Mouse (Mus musculus): ENCODE measurements around the gene Prkar2a. TPM values are rescaled to one million over a fixed set of nuclear protein-coding genes. Genes with fewer than 3 reads are reported as not detected.

Gene Prkar2a
- polyA plus RNA-seq, 1 experiment from 2014 or later: 51.9 TPM

DNA sequence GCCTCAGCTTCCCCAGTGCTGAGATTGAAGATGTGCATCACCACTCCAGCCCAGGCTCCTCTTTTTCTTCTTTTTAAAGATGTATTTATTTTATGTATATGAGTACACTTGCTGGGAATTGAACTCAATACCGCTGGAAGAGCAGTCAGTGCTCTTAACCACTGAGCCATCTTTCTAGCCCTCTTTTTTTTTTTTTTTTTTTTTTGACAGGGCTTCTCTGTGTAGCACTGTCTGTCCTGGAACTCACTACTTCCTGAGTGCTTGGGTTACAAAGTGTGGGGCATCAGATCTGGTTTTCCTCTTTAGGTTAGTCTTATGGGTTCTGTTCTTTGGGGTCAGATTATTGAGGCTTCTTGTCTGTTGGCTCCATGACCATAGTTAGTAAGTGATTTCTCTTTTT is 5.4 kb downstream of the Prkar2a start:
- Histone ChIP-seq H3K4me3 (replicated peaks) (no peak overlapping the region), H3K27ac (no peak overlapping the region), H3K4me1 (replicated peaks) (peaks cover 13% of the 10 kb centered on the region), H3K4me2 (replicated peaks) (peak overlapping the region; percentile 94), H3K9me3 (no peaks in the 10 kb centered on the region), H3K27me3 (replicated peaks) (no peaks in the 10 kb centered on the region), H3K36me3 (peaks cover 4% of the 10 kb centered on the region; the same call in 1 of the 2 replicates), H3K9ac (no peak overlapping the region)
- 94% methylated on average over 1 of the region's 1 CpGs for WGBS
- no peak for ATAC-seq

- H3K36me3 ChIP-seq: peaks cover 4% of the 10 kb centered on the region; the same call in 1 of the 2 replicates
- H3K27ac ChIP-seq: no peak overlapping the region
- H3K9ac ChIP-seq: no peak overlapping the region
- no peaks in the 10 kb centered on the region for H3K27me3 ChIP-seq (replicated peaks)
- no peak overlapping the region for H3K4me3 ChIP-seq (replicated peaks)
- H3K4me1 ChIP-seq (replicated peaks): peaks cover 15% of the 10 kb centered on the region
- ATAC-seq: no peak
- no peaks in the 10 kb centered on the region for H3K9me3 ChIP-seq
- H3K4me2 ChIP-seq (replicated peaks): no peak overlapping the region
These were observed 13.4 kb downstream of the Prkar2a start for GRCm38 (mm10) chr9:108702476-108702875.

DNA sequence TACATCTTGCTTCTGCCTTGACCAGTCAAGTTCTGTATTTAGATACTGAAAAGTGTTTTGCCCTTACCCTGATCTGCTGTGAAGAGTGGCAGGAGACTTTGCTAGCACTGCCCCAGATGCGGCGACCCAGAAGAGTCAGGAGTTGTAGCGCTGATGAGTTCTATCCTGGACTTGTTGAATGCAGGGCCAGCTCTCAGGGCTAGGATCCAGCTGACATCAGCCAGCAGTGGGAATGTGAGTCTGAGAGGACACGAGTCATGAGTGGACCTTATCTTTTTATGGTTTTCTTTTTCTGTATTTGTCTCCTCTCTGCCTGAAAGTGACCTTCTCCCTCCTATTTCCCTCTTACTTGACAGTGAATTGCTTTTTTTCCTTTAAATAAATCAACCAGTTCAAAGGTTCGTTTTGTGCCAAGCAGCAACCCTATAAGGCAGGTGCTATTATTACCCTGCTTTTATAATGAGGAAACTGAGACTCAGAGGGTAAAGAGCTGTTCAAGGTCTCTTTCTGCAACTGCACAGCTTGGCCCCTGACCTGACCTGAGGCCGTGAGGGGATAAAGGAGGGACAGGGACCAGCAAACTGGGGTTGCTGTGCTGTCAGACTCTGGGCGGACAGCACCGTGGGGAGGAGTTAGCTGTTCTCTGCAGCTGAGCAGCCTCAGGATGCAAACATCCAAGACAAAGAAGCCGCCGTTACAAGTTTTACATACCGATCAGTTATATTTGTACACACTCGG is 14.4 kb downstream of the Prkar2a start:
- peak overlapping the region; percentile 36 for H3K4me2 ChIP-seq (replicated peaks)
- no peak overlapping the region for H3K9ac ChIP-seq
- H3K36me3 ChIP-seq: no peaks in the 10 kb centered on the region
- H3K9me3 ChIP-seq: no peaks in the 10 kb centered on the region
- ATAC-seq: peak; percentile 93
- peak overlapping the region; percentile 76 for H3K27ac ChIP-seq
- peaks cover 15% of the 10 kb centered on the region for H3K4me1 ChIP-seq (replicated peaks)
- no peak overlapping the region for H3K4me3 ChIP-seq (replicated peaks)
- H3K27me3 ChIP-seq (replicated peaks): no peaks in the 10 kb centered on the region
- 31% methylated on average over 12 of the region's 12 CpGs for WGBS

DNA sequence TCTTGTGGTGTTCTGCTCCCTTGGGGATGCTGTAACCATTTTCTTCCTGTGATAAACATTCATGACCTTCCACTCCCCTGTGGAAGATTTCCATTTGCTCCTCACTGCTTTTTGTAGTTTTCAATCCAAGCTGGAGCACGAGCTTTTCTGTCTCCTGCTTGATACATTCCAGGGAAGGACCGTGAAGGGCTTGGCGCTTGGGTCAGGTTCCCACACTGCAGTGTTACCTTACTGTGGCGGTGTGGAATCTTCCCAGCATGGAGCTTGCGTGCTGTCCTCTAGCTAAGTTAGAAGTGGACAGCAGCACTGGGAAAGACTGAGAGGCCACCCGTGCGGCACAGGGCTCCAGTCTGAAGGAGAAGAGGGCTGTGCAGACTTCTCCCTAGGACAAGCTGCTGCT is 15.5 kb downstream of the Prkar2a start:
- Histone ChIP-seq H3K4me1 (replicated peaks) (peaks cover 15% of the 10 kb centered on the region), H3K4me3 (replicated peaks) (no peak overlapping the region), H3K4me2 (replicated peaks) (no peak overlapping the region), H3K27me3 (replicated peaks) (no peaks in the 10 kb centered on the region), H3K9ac (no peak overlapping the region), H3K36me3 (no peaks in the 10 kb centered on the region), H3K27ac (peak overlapping the region; percentile 18; the same call in 1 of the 2 replicates), H3K9me3 (no peaks in the 10 kb centered on the region)
- WGBS: 53% methylated on average over 7 of the region's 7 CpGs
- no peak for ATAC-seq

DNA sequence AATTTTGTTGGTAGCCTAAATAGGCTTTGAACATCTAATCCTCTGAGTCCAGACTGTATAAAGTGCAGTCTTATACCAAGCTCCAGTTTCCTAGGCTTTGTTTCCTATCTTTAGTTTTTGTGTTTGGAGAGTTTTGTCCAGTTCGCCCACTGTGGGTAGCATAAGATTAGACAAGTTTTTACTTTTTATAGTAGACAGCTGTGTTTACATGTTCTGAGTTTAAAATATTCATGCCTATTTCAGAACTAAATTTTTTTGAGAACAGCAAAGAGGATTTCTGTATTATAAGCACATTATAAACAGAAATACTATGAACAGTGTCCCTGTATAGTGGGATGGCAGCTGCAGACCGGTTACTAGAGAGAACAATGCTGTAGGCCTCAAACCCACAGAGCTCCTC is 18.1 kb downstream of the Prkar2a start:
- Histone ChIP-seq H3K9me3 (no peaks in the 10 kb centered on the region), H3K27me3 (replicated peaks) (no peaks in the 10 kb centered on the region), H3K4me2 (replicated peaks) (no peak overlapping the region), H3K36me3 (no peaks in the 10 kb centered on the region), H3K4me1 (replicated peaks) (peaks cover 15% of the 10 kb centered on the region), H3K27ac (no peak overlapping the region), H3K9ac (no peak overlapping the region), H3K4me3 (replicated peaks) (no peak overlapping the region)
- WGBS: 59% methylated on average over 2 of the region's 2 CpGs
- no peak for ATAC-seq

- no peak for ATAC-seq
- Histone ChIP-seq H3K4me2 (replicated peaks) (no peak overlapping the region), H3K27ac (no peak overlapping the region), H3K4me3 (replicated peaks) (no peak overlapping the region), H3K4me1 (replicated peaks) (peaks cover 8% of the 10 kb centered on the region), H3K9me3 (no peaks in the 10 kb centered on the region), H3K9ac (no peak overlapping the region), H3K36me3 (no peaks in the 10 kb centered on the region), H3K27me3 (replicated peaks) (no peaks in the 10 kb centered on the region)
- 93% methylated on average over 8 of the region's 8 CpGs for WGBS
These were observed 19.7 kb downstream of the Prkar2a start for GRCm38 (mm10) chr9:108708833-108709232.

DNA sequence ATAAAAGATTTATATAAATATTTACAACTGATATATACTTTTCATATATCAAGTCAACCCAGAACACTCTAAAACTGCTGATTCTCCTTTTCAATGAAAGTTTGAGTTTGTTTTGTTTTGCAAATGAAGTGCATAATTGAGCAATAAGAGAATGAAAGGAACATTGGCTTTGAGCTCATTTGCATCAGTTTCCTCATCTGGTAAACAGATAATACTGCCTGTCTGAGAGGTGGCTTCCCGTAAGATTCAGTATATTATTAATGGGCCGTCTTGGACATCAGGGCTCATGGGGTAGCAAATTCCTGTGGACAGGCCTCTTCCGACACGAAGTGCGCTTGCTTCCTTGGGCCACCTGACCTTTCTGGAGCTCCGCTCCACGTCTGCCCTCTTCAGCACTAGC is 21.7 kb downstream of the Prkar2a start:
- Histone ChIP-seq H3K9ac (no peak overlapping the region), H3K27ac (no peak overlapping the region), H3K36me3 (no peaks in the 10 kb centered on the region), H3K4me2 (replicated peaks) (no peak overlapping the region), H3K4me3 (replicated peaks) (no peak overlapping the region), H3K9me3 (no peaks in the 10 kb centered on the region), H3K27me3 (replicated peaks) (no peaks in the 10 kb centered on the region), H3K4me1 (replicated peaks) (no peaks in the 10 kb centered on the region)
- no peak for ATAC-seq
- 68% methylated on average over 7 of the region's 7 CpGs for WGBS

- H3K27ac ChIP-seq: no peak overlapping the region
- H3K4me2 ChIP-seq (replicated peaks): no peak overlapping the region
- H3K27me3 ChIP-seq (replicated peaks): no peaks in the 10 kb centered on the region
- H3K36me3 ChIP-seq: peaks cover 4% of the 10 kb centered on the region; the same call in 1 of the 2 replicates
- H3K4me3 ChIP-seq (replicated peaks): no peak overlapping the region
- WGBS: 92% methylated on average over 4 of the region's 4 CpGs
- H3K9ac ChIP-seq: no peak overlapping the region
- no peaks in the 10 kb centered on the region for H3K4me1 ChIP-seq (replicated peaks)
- ATAC-seq: no peak
- H3K9me3 ChIP-seq: no peaks in the 10 kb centered on the region
These were observed 27.1 kb downstream of the Prkar2a start for GRCm38 (mm10) chr9:108716199-108716598.

DNA sequence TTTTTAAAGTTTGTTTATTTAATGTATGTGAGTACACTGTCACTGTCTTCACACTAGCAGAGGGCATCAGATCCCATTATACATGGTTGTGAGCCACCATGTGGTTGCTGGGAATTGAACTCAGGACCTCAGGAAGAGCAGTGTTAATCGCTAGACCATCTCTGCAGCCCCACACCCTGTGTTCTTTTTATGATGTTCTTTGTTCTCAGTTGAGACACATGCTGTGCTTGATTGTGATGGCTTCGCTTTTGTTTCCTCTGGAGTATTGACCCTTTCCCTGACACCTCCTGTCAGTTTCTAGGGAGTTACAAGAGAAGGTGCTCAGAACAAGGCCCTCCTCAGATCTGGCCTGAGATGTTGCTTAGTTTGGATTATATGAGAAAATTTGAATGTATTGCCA is 34.6 kb downstream of the Prkar2a start:
- Histone ChIP-seq H3K4me2 (replicated peaks) (no peak overlapping the region), H3K9me3 (no peaks in the 10 kb centered on the region), H3K27me3 (replicated peaks) (no peaks in the 10 kb centered on the region), H3K36me3 (peaks cover 4% of the 10 kb centered on the region; the same call in 1 of the 2 replicates), H3K9ac (no peak overlapping the region), H3K4me1 (replicated peaks) (no peaks in the 10 kb centered on the region), H3K4me3 (replicated peaks) (no peak overlapping the region), H3K27ac (no peak overlapping the region)
- 78% methylated on average over 2 of the region's 2 CpGs for WGBS
- ATAC-seq: no peak

- no peaks in the 10 kb centered on the region for H3K27me3 ChIP-seq (replicated peaks)
- 93% methylated on average over 5 of the region's 5 CpGs for WGBS
These were observed 37.0 kb downstream of the Prkar2a start for GRCm38 (mm10) chr9:108726116-108726515.

DNA sequence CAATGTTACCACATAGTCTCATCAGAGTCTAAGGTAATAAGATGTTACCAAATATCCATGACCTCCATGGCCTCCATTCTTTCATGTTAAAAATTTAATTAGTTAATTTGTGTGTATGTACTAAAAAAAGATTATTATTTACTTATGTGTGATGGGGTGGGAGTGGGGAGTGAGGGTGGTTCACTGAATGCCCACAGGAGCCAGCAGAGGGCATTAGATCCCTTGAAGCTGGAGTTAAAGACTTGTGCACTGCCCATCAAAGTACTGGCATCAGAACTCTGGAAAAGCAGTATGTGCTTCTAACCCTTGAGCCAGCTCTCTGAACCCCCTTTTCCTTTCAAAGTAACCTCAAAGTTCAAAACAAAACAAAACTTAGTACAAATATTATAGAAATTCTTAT is 39.9 kb downstream of the Prkar2a start:
- no peak overlapping the region for H3K27ac ChIP-seq
- no peaks in the 10 kb centered on the region for H3K27me3 ChIP-seq (replicated peaks)
- no peak for ATAC-seq
- H3K4me1 ChIP-seq (replicated peaks): no peaks in the 10 kb centered on the region
- no peak overlapping the region for H3K4me2 ChIP-seq (replicated peaks)
- no peaks in the 10 kb centered on the region for H3K9me3 ChIP-seq
- peaks cover 3% of the 10 kb centered on the region; the same call in 1 of the 2 replicates for H3K36me3 ChIP-seq
- H3K9ac ChIP-seq: no peak overlapping the region
- H3K4me3 ChIP-seq (replicated peaks): no peak overlapping the region

More at GRCm38 (mm10) chr9:108726116-108726515, 37.0 kb downstream of the Prkar2a start:
- no peak for ATAC-seq
- H3K36me3 ChIP-seq: peaks cover under 1% of the 10 kb centered on the region; the same call in 1 of the 2 replicates
- H3K4me3 ChIP-seq (replicated peaks): no peak overlapping the region
- H3K4me1 ChIP-seq (replicated peaks): no peaks in the 10 kb centered on the region
- no peak overlapping the region for H3K27ac ChIP-seq
- no peak overlapping the region for H3K9ac ChIP-seq
- H3K4me2 ChIP-seq (replicated peaks): no peak overlapping the region
- H3K9me3 ChIP-seq: no peaks in the 10 kb centered on the region

DNA sequence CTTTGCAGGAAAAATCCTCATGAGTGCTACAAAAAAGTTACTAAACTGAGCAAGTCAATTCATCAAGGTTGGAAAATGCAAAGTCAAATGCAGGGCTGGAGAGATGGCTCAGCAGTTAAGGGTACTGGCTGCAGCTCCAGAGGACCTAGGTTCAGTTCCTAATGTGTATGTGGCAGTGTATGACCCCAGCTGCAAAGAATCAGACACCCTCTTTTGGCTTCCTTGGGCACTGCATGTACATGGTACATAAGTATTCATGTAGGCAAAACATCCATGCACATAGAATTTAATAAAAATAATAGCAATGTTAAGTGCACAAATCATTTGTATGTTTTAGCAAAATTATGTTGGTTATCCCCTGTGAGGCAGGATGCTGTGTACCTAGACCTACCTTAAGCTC is 43.3 kb downstream of the Prkar2a start:
- no peak for ATAC-seq
- H3K9me3 ChIP-seq: no peaks in the 10 kb centered on the region
- H3K27me3 ChIP-seq (replicated peaks): no peaks in the 10 kb centered on the region
- no peak overlapping the region for H3K9ac ChIP-seq
- no peaks in the 10 kb centered on the region for H3K4me1 ChIP-seq (replicated peaks)
- no peak overlapping the region for H3K4me2 ChIP-seq (replicated peaks)
- H3K4me3 ChIP-seq (replicated peaks): no peak overlapping the region
- H3K36me3 ChIP-seq: peaks cover 14% of the 10 kb centered on the region
- H3K27ac ChIP-seq: no peak overlapping the region

- Histone ChIP-seq H3K27me3 (replicated peaks) (no peaks in the 10 kb centered on the region), H3K4me3 (replicated peaks) (no peak overlapping the region)
These were observed 45.5 kb downstream of the Prkar2a start for GRCm38 (mm10) chr9:108734626-108735025.

More at GRCm38 (mm10) chr9:108734626-108735025, 45.5 kb downstream of the Prkar2a start:
- H3K36me3 ChIP-seq: peaks cover 14% of the 10 kb centered on the region
- H3K27ac ChIP-seq: no peak overlapping the region
- no peak overlapping the region for H3K4me2 ChIP-seq (replicated peaks)
- no peak overlapping the region for H3K9ac ChIP-seq
- ATAC-seq: no peak
- no peaks in the 10 kb centered on the region for H3K9me3 ChIP-seq
- H3K4me1 ChIP-seq (replicated peaks): no peaks in the 10 kb centered on the region
